Mouse (Mus musculus): ENCODE measurements around the gene Xpo5. TPM values are rescaled to one million over a fixed set of nuclear protein-coding genes. Genes with fewer than 3 reads are reported as not detected.

Gene Xpo5
- total RNA-seq, 2 experiments from 2014 or later, result 38.6 to 41.9 TPM

DNA sequence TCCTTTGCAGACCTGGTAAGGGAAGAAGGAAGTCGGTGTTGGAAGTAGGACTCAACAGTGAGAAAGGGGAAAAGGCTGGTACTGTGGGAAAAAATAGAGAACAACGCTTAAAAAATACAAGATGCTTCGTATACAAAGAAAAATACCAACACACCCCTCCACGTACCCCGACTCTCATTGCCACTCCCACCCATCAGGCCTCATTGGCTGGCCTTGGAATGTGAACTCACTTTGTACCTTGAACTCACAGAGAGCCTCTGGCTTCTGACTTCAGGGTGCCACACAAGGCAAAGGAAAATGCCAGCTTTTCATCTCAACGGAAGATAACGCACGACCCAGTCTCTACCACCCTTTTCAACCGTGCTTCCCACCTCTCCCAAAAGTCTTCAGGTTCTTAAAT lies 80.6 kb downstream of the Xpo5 start:
- DNase-seq (ENCODE audit: low spot score in 2 of 2), result no peak

- DNase-seq (ENCODE audit: low spot score in 2 of 2), result no peak
These were observed 81.3 kb downstream of the Xpo5 start for GRCm38 (mm10) chr17:46283911-46284310.

DNA sequence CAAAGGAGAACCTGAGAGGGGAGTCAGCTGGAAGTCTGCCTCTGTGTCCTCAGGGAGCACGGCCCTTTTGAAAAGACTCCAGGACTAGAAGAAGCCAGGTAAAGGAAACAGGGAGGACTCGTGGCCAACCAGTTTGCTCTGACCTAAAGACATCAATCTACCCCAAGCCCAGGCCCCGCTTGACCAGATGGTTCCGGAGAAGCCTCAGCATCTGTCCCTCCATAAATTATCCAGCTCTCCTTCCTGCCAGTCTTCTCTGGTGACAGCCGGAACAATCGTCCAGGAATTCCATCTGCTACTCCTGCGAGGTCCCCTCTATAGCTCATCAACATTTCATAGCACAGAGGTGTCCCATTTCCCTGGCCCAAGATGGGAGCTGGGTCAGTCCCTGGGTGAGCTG lies 82.1 kb downstream of the Xpo5 start:
- DNase-seq (ENCODE audit: low spot score in 2 of 2), result no peak

DNA sequence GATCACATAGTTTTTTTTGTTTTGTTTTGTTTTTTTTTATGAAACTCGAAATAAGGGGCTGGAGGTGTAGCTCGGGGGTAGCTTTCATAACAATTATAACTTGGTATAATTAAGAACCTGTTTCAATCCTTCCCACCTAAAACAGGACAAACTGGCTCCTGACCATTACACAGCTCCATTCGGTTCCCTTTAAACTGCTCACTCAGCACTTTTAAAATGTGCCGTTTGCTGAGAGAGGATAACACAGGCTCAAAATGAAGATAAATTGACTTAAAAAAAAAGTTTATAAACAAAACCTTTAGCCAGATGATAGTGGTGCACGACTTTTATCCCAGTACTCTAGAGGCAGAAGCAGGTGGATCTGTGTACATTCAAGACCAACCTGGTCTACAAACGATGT lies 82.8 kb downstream of the Xpo5 start:
- no peak for DNase-seq (ENCODE audit: low spot score in 2 of 2)

GRCm38 (mm10) chr17:46287678-46288095 lies 85.1 kb downstream of the Xpo5 start:
- DNase-seq (ENCODE audit: low spot score in 2 of 2), result no peak

Small RNA genes within 50 kb of the gene (microRNA-seq; reads per million reads assigned to microRNA genes)
- gene Mir693, result 0.21 to 0.99 reads per million in 2 experiments

Other genes with a start within 250 kb of the Xpo5 start
- gene Vegfa, start 170.4 kb upstream of the Xpo5 start, total RNA-seq (2021), result 10 to 100 TPM; 61.1 to 88.1 TPM
- gene Mrps18a, start 91.8 kb upstream of the Xpo5 start, total RNA-seq (2021), result 10 to 100 TPM; 85.6 to 86.3 TPM
- gene Rsph9, start 58.6 kb upstream of the Xpo5 start, total RNA-seq (2021), result 10 to 100 TPM; 17.9 to 21.9 TPM
- gene Mad2l1bp, start 49.2 kb upstream of the Xpo5 start, total RNA-seq (2021), result 10 to 100 TPM; 13.5 to 14.3 TPM
- 100 to 1,000 TPM; 102 to 116 TPM for gene Gtpbp2, start 41.8 kb upstream of the Xpo5 start, total RNA-seq (2021)
- 1 to 10 TPM; 6.1 to 6.3 TPM for gene Polh, start 137 bp upstream of the Xpo5 start, total RNA-seq (2021)
- 10 to 100 TPM; 37.3 to 42.1 TPM for gene Polr1c, start 45.3 kb downstream of the Xpo5 start, total RNA-seq (2021)
- 10 to 100 TPM; 76.0 to 87.1 TPM for gene Yipf3, start 45.3 kb downstream of the Xpo5 start, total RNA-seq (2021)
- 10 to 100 TPM; 60.1 to 63.7 TPM for gene Lrrc73, start 50.7 kb downstream of the Xpo5 start, total RNA-seq (2021)
- 10 to 100 TPM; 37.7 to 48.9 TPM for gene Tjap1, start 80.2 kb downstream of the Xpo5 start, total RNA-seq (2021)
- gene Dlk2, start 94.6 kb downstream of the Xpo5 start, total RNA-seq (2021), result 10 to 100 TPM; 65.7 to 67.5 TPM
- 1 to 10 TPM; 6.9 to 9.2 TPM for gene Abcc10, start 125.6 kb downstream of the Xpo5 start, total RNA-seq (2021)
- gene Zfp318, start 180.9 kb downstream of the Xpo5 start, total RNA-seq (2021), result 10 to 100 TPM; 46.2 to 50.5 TPM
- gene Crip3, start 226.1 kb downstream of the Xpo5 start, total RNA-seq (2021), result 1 to 10 TPM; 3.7 to 4.3 TPM
- gene Slc22a7, start 235.7 kb downstream of the Xpo5 start, total RNA-seq (2021), result under 1 TPM; 0.30 TPM